ENCODE assay signal across 8 mouse cellular contexts in genomic region chr13:117550108-117550507, GRCm38 (mm10). TPM values are rescaled to one million over a fixed set of nuclear protein-coding genes. Genes with fewer than 3 reads are reported as not detected.
DNase-seq lines count a peak whose midpoint lies in the region; ATAC-seq lines count a peak whose summit lies in the region.

No protein-coding gene starts in this region.

- no peaks in the 10 kb centered on the region for H3K9me3 ChIP-seq in neural tube, embryonic 14.5 days (ENCODE audit: control insufficient read depth, low read length)

- H3K27me3 ChIP-seq in neural tube, embryonic 14.5 days (ENCODE audit: control insufficient read depth, insufficient read depth, low read length) = no peaks in the 10 kb centered on the region

- no peak overlapping the region for H3K27ac ChIP-seq in neural tube, embryonic 14.5 days (ENCODE audit: low read depth, low read length)

- H3K36me3 ChIP-seq in neural tube, embryonic 14.5 days (ENCODE audit: control insufficient read depth, insufficient read depth, low read length) = no peaks in the 10 kb centered on the region

- intact Hi-C loops in left cerebral cortex, postnatal 25 days (cut with DNase I) = loop anchor here (2.0 to 5.0 kb wide), 2 partner anchors 677 to 799 kb away; no protein-coding TSS in a partner anchor

- no peak overlapping the region for H3K4me2 ChIP-seq in neural tube, embryonic 14.5 days (ENCODE audit: low read depth, low read length)

- H3K4me1 ChIP-seq in neural tube, embryonic 14.5 days (ENCODE audit: control insufficient read depth, insufficient read depth, low read length) = no peaks in the 10 kb centered on the region

- peak; percentile 90 for ATAC-seq in neural tube, embryonic 14.5 days (ENCODE audit: low read depth)

- 21% methylated on average over 3 of the region's 3 CpGs for WGBS in neural tube, embryonic 14.5 days

- peak; percentile 40 to 48 for DNase-seq in kidney, postnatal 4 days
- no peak for DNase-seq in kidney, adult 11 months
- DNase-seq in MN1 (ENCODE audit: low spot score) = peak; percentile 46
- DNase-seq in cerebellum, postnatal 25 days = peak; percentile 68 to 78
- peak; percentile 19 to 46 for DNase-seq in frontal cortex, postnatal 25 days (ENCODE audit: low spot score in 2 of 2)
- peak; percentile 67 to 68 for DNase-seq in left cerebral cortex, postnatal 25 days (ENCODE audit: low spot score in 2 of 2)
- no peak for DNase-seq in spleen, adult 12 weeks (ENCODE audit: low spot score)

- no peak overlapping the region for H3K4me3 ChIP-seq in neural tube, embryonic 14.5 days (ENCODE audit: low read depth, low read length)

- no peak overlapping the region for H3K9ac ChIP-seq in neural tube, embryonic 14.5 days (replicated peaks; ENCODE audit: low read depth, low read length)

RNA-seq across cellular contexts. Expression of gene Hcn1, which starts 52.0 kb away (rescaled TPM):
- total RNA-seq in left cerebral cortex, postnatal 25 days (2021) = 10 to 100 TPM; 39.1 to 39.8 TPM
- polyA plus RNA-seq in neural tube, embryonic 14.5 days (2014; fragmentation: Nextera tagmentation; extraction: Ambion mirVana) = 1.1 and 1.6 TPM in 2 replicates

Comparison
In these comparisons a context has a peak if more than half of its experiments do, and no peak if none do; other contexts are left out.
1. DNase-seq: peak in kidney, postnatal 4 days (2 of 2), MN1 (single experiment), cerebellum, postnatal 25 days (2 of 2), frontal cortex, postnatal 25 days (2 of 2) and left cerebral cortex, postnatal 25 days (2 of 2); none in kidney, adult 11 months (single experiment) and spleen, adult 12 weeks (single experiment).